Mouse (Mus musculus): ENCODE measurements around the gene Bdp1. TPM values are rescaled to one million over a fixed set of nuclear protein-coding genes. Genes with fewer than 3 reads are reported as not detected.

The Bdp1 gene
- polyA plus RNA-seq (2014; fragmentation: Nextera tagmentation; extraction: Ambion mirVana) = 18.0 and 24.1 TPM in 2 replicates

DNA sequence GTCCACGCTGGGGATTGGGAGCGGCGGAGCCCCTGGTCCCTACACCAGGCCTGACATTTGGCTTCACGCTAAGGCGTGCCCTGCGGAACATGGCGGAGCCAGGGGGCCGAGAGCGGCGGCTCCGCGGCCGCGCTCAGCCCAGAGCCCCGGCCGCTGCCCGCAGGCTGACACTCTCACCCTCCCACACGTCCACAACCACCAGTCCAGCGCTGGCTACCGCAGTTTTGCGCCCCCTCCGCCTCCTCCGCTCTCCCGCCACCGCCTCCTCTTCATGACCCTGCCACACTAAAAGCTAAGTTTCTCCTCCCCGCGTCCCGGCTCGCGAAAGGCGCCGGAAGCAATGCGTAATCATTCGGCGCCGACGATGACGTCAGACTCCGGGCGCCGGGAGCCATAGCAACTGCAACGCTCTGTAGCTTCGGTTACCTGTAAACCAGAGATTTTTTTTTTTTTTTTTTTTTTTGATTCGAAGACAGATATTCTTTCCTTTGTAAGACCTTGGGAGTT, at the start of gene Bdp1:
Gene Bdp1 (minus strand): TSS at position 323 of the 507 bp plus-strand sequence.
- Histone ChIP-seq H3K27ac (ENCODE audit: low read depth, low read length) (peak within 1 kb of the TSS; percentile 60), H3K9me3 (replicated peaks; ENCODE audit: control insufficient read depth, low read length) (no peaks in the 10 kb centered on the region), H3K4me1 (ENCODE audit: control insufficient read depth, insufficient read depth, low read length) (peaks cover 16% of the 10 kb centered on the region), H3K4me3 (ENCODE audit: low read depth, low read length) (peak within 1 kb of the TSS; percentile 98), H3K9ac (ENCODE audit: low read length) (peak within 1 kb of the TSS; percentile 89), H3K27me3 (replicated peaks; ENCODE audit: control insufficient read depth, insufficient read depth, low read length) (0 out of 2 replicates have a peak, but pooled peaks cover 3% of the 10 kb centered on the region), H3K36me3 (ENCODE audit: control insufficient read depth, insufficient read depth, low read length) (peaks cover 3% of the 10 kb centered on the region; the same call in 1 of the 2 replicates), H3K4me2 (ENCODE audit: low read length) (peak within 1 kb of the TSS; percentile 76)
- DNase-seq (ENCODE audit: low spot score) (peak; percentile 94), ATAC-seq (peak; percentile 80)
- under 1% methylated on average over 44 of the region's 44 CpGs for WGBS

DNA sequence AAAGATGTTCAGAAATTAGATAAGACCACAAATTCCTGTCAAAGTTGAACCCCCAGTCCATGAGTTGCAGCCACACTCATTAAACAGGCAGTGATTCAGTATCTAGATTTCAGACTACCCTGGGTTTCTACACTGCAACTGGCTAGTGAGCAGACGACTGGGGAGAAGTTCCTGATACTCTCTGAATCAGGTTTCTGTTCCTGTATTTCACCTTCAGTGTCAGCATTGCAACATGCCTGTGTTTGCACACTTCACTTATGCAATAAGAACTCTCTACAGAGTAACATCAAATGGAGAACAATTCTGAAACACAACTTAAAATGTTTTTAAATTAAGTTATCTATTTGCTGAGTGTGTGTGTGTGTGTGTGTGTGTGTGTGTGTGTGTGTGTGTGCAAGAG, 48.8 kb upstream of the Bdp1 start:
- no peaks in the 10 kb centered on the region for H3K4me1 ChIP-seq (ENCODE audit: control insufficient read depth, insufficient read depth, low read length)
- H3K4me2 ChIP-seq (ENCODE audit: low read length) = no peak overlapping the region
- H3K9me3 ChIP-seq (replicated peaks; ENCODE audit: control insufficient read depth, low read length) = no peaks in the 10 kb centered on the region
- no peak for ATAC-seq
- 60% methylated on average over 1 of the region's 1 CpGs for WGBS
- H3K27me3 ChIP-seq (replicated peaks; ENCODE audit: control insufficient read depth, insufficient read depth, low read length) = no peaks in the 10 kb centered on the region
- DNase-seq (ENCODE audit: low spot score) = no peak
- no peak overlapping the region for H3K27ac ChIP-seq (ENCODE audit: low read depth, low read length)
- no peak overlapping the region for H3K9ac ChIP-seq (ENCODE audit: low read length)
- no peak overlapping the region for H3K4me3 ChIP-seq (ENCODE audit: low read depth, low read length)
- no peaks in the 10 kb centered on the region for H3K36me3 ChIP-seq (ENCODE audit: control insufficient read depth, insufficient read depth, low read length)

DNA sequence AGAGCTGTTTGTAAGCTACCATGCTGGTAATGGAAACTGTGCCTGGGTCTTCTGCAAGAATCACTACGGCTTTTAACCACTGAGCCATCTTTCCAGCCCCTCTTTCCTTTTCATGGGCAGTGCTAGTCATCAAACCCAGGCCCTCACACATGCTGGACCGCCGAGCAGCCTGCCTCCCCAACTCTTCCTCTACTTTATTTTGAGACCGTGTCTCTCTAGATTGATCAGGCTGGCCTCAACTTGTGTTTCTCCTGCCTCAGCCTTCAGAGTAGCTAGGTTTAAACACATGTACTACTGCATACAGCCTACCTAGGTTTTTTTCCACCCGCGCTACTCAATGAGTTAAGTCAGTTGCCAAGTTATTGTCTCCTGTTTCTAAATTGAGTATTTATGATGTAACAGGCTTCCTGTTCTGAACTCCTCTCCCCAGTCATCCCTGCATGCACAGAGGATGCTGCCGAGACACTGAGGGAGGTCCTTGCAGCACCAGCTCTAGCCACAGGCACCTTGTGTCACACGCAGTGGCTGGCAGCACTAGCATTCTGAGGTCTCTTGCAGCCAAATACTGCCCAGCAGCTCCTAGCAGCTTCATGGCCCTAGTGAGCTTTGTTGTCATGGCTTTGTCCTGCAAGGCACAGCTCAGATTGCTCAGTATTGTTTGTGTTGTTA, 37.9 kb upstream of the Bdp1 start:
- H3K27me3 ChIP-seq (replicated peaks; ENCODE audit: control insufficient read depth, insufficient read depth, low read length) = no peaks in the 10 kb centered on the region
- H3K27ac ChIP-seq (ENCODE audit: low read depth, low read length) = no peak overlapping the region
- 83% methylated on average over 8 of the region's 8 CpGs for WGBS
- H3K4me1 ChIP-seq (ENCODE audit: control insufficient read depth, insufficient read depth, low read length) = no peaks in the 10 kb centered on the region
- no peak overlapping the region for H3K9ac ChIP-seq (ENCODE audit: low read length)
- H3K36me3 ChIP-seq (ENCODE audit: control insufficient read depth, insufficient read depth, low read length) = peaks cover 21% of the 10 kb centered on the region
- H3K4me3 ChIP-seq (ENCODE audit: low read depth, low read length) = no peak overlapping the region
- no peaks in the 10 kb centered on the region for H3K9me3 ChIP-seq (replicated peaks; ENCODE audit: control insufficient read depth, low read length)
- no peak for ATAC-seq
- no peak for DNase-seq (ENCODE audit: low spot score)
- H3K4me2 ChIP-seq (ENCODE audit: low read length) = no peak overlapping the region

DNA sequence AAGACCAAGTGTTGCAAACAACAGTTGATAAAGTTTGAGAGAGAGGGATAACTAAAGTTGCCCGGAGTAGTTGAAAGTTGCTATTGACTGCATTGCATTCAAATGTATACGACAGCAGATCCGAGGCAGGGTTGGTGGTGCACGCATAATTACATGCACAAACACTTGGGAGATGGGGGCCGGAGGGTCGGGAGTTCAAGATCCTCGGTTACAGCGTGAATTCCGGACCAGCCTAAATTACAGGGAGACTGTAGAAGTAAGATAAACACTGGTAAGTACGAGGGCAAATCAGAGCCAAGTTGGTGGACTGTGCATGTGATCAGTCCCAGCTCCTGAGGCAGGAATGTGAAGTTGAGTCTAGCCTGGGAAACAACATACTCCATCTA, 21.4 kb upstream of the Bdp1 start:
- DNase-seq (ENCODE audit: low spot score) (no peak), ATAC-seq (peak; percentile 64)
- peak overlapping the region; percentile 95 for H3K4me2 ChIP-seq (ENCODE audit: low read length)
- H3K36me3 ChIP-seq (ENCODE audit: control insufficient read depth, insufficient read depth, low read length) = peaks cover 28% of the 10 kb centered on the region
- H3K9me3 ChIP-seq (replicated peaks; ENCODE audit: control insufficient read depth, low read length) = no peaks in the 10 kb centered on the region
- no peaks in the 10 kb centered on the region for H3K27me3 ChIP-seq (replicated peaks; ENCODE audit: control insufficient read depth, insufficient read depth, low read length)
- WGBS = 3% methylated on average over 10 of the region's 10 CpGs
- H3K4me1 ChIP-seq (ENCODE audit: control insufficient read depth, insufficient read depth, low read length) = peaks cover 7% of the 10 kb centered on the region
- peak overlapping the region; percentile 93 for H3K4me3 ChIP-seq (ENCODE audit: low read depth, low read length)
- no peak overlapping the region for H3K27ac ChIP-seq (ENCODE audit: low read depth, low read length)
- H3K9ac ChIP-seq (ENCODE audit: low read length) = peak overlapping the region; percentile 90

DNA sequence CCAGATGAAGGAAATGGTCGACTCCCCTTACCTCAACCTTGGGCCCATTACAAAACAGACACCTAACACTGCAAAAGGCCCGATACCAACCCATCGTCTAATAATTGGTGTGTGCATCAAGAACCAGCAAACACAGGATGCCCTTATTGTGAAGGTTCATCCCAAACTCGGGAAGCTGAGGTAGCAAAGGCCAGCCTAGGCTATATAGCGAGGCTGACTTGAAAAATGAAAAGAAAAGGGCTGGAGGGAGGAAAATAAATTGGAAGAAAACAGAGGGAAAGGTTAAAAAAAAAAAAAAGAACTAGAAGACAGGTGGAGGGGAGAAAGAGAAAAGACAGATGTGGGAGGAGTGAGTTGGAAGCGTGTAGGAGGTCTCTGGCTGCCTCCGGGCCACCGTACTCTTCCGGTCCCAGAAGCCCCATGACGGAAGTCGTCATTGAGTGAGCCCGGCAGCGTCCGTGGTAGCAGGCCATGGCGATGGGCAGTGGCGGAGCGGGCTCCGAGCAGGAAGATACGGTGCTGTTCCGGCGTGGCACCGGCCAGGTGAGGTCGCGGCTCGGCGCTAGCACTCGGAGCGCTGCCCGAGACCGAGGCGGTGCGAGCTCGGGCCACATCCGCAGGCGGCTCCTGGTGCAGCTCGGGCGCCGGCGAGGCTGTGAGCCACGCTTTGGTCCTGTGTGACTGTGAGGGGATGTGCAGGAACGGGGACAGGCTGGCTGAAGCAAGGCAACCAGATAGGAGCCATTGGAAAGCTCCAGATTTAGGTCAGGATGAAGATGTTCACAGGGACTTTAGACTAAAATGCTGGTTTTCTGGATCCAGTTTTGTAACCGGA, 20.8 kb upstream of the Bdp1 start, which contains the start of gene Smn1:
Gene Smn1 (plus strand): TSS at position 430 of the 835 bp plus-strand sequence.
- Histone ChIP-seq H3K4me2 (ENCODE audit: low read length) (peak within 1 kb of the TSS; percentile 95), H3K27me3 (replicated peaks; ENCODE audit: control insufficient read depth, insufficient read depth, low read length) (no peaks in the 10 kb centered on the region), H3K9me3 (replicated peaks; ENCODE audit: control insufficient read depth, low read length) (no peaks in the 10 kb centered on the region), H3K36me3 (ENCODE audit: control insufficient read depth, insufficient read depth, low read length) (peaks cover 28% of the 10 kb centered on the region), H3K4me3 (ENCODE audit: low read depth, low read length) (peak within 1 kb of the TSS; percentile 93), H3K27ac (ENCODE audit: low read depth, low read length) (peak within 1 kb of the TSS; percentile 36; the same call in 1 of the 2 replicates), H3K4me1 (ENCODE audit: control insufficient read depth, insufficient read depth, low read length) (peaks cover 7% of the 10 kb centered on the region), H3K9ac (ENCODE audit: low read length) (peak within 1 kb of the TSS; percentile 90)
- ATAC-seq (peak; percentile 98), DNase-seq (ENCODE audit: low spot score) (peak; percentile 96)
- WGBS = 5% methylated on average over 42 of the region's 42 CpGs

DNA sequence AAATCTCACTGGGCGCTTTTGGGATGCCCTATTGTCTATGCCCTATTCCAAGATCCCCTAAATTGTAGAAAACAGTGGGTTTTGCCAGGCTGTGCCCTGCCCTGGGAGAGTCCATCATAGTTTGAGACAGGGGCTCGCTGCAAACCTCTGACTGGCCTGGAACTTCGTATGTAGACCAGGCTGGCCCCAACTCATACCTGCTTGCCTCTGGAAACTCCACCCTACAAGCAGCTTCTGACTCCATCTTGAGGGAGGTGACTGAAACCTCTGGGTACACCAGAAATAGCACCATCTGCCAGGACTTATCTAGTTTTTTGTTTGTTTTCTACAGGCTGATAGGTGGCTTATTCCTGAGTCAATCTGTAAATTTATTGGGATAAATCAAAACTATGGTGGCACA, 20.1 kb upstream of the Bdp1 start:
- H3K27me3 ChIP-seq (replicated peaks; ENCODE audit: control insufficient read depth, insufficient read depth, low read length) = no peaks in the 10 kb centered on the region
- no peak; the same call in 1 of the 2 replicates for ATAC-seq
- H3K4me3 ChIP-seq (ENCODE audit: low read depth, low read length) = peak overlapping the region; percentile 93
- WGBS = 88% methylated on average over 3 of the region's 3 CpGs
- peak overlapping the region; percentile 90 for H3K9ac ChIP-seq (ENCODE audit: low read length)
- DNase-seq (ENCODE audit: low spot score) = no peak
- peaks cover 7% of the 10 kb centered on the region for H3K4me1 ChIP-seq (ENCODE audit: control insufficient read depth, insufficient read depth, low read length)
- no peaks in the 10 kb centered on the region for H3K9me3 ChIP-seq (replicated peaks; ENCODE audit: control insufficient read depth, low read length)
- H3K27ac ChIP-seq (ENCODE audit: low read depth, low read length) = no peak overlapping the region
- H3K4me2 ChIP-seq (ENCODE audit: low read length) = peak overlapping the region; percentile 95
- H3K36me3 ChIP-seq (ENCODE audit: control insufficient read depth, insufficient read depth, low read length) = peaks cover 23% of the 10 kb centered on the region

DNA sequence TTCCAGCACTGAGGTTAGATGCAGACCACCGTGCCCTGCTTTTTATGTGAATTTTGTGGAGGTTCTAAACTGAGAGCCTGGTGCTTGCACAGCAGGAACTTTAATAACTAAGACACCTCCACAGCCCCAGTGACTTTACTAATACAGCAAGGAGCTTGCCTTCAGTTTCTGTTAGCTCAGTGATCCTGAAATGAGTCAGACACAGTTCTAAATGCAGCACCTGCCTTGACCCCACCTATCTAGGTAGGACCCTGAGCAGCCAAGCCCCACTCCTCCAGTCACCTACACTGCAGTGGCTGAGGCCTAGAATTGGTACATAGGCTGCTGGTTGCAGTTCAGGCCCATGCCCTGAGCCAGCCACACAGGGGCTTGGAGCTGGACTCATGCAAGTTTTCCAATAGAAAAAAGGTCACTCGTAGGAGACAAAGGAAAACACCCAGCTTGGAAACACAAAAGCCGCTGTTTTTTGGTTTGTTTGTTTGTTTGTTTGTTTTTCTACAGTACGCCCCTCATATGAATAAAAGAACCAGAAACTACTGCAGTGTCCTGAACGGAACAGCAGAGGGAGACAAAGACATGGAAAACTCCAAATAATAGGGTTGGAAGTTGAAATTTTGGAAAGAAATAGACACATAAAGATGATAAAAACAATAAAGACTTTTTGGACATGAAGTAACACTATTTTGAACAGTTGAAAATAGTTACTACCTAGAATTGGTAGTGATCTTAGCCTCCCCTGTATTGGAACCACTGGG, 8.5 kb upstream of the Bdp1 start:
- H3K27ac ChIP-seq (ENCODE audit: low read depth, low read length) = no peak overlapping the region
- WGBS = 44% methylated on average over 5 of the region's 5 CpGs
- ATAC-seq (no peak), DNase-seq (ENCODE audit: low spot score) (peak; percentile 57)
- peaks cover 34% of the 10 kb centered on the region for H3K36me3 ChIP-seq (ENCODE audit: control insufficient read depth, insufficient read depth, low read length)
- H3K9ac ChIP-seq (ENCODE audit: low read length) = no peak overlapping the region
- no peaks in the 10 kb centered on the region for H3K9me3 ChIP-seq (replicated peaks; ENCODE audit: control insufficient read depth, low read length)
- no peak overlapping the region for H3K4me3 ChIP-seq (ENCODE audit: low read depth, low read length)
- peaks cover 9% of the 10 kb centered on the region; the same call in 1 of the 2 replicates for H3K4me1 ChIP-seq (ENCODE audit: control insufficient read depth, insufficient read depth, low read length)
- H3K4me2 ChIP-seq (ENCODE audit: low read length) = no peak overlapping the region
- no peaks in the 10 kb centered on the region for H3K27me3 ChIP-seq (replicated peaks; ENCODE audit: control insufficient read depth, insufficient read depth, low read length)

DNA sequence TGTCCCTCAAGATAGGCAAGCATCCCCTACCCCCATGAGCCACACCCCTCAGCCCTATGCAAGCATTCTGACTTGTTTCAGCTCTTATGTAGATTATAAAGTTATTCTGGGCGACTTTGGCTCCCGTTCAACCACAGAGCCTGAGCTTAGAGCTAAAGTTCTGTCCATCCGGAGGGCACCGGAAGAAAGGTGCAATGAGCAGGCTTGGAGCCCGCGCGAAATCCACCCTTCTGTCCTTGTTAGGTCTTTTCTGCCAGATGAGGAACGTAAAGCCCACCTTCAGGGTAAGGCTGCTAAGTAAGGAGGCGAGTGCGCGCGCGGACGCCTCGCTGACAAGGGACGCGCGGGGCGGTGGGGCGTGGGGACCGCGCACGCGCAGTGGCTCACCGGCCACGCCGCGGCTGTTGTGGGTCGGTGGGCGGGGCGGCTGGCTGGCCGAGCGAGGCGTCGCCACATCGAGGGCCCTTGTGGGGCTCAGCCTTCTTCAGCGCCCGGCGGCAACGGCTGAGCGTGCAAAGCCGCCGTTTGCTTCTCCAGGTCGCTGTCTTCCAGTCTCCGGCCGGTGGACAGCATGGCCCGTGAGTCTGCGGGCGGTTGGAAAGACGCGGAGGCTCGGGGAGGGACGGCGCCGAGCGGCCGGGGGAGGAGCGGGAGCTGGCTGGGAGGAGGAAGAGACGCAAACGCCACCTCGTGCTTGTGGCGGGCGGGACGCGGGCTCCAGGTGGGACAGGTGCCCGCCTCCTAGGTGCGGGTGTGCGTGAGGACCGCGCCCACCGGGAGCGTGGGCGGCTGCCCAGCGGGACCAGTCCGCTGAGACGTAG, 4.0 kb upstream of the Bdp1 start, which contains the start of gene Serf1:
Gene Serf1 (plus strand): TSS at position 361 of the 821 bp plus-strand sequence.
- no peaks in the 10 kb centered on the region for H3K9me3 ChIP-seq (replicated peaks; ENCODE audit: control insufficient read depth, low read length)
- peak within 1 kb of the TSS; percentile 83 for H3K4me2 ChIP-seq (ENCODE audit: low read length)
- peaks cover 12% of the 10 kb centered on the region for H3K4me1 ChIP-seq (ENCODE audit: control insufficient read depth, insufficient read depth, low read length)
- 0 out of 2 replicates have a peak, but pooled peaks cover 8% of the 10 kb centered on the region for H3K36me3 ChIP-seq (ENCODE audit: control insufficient read depth, insufficient read depth, low read length)
- H3K27me3 ChIP-seq (replicated peaks; ENCODE audit: control insufficient read depth, insufficient read depth, low read length) = 0 out of 2 replicates have a peak, but pooled peaks cover 3% of the 10 kb centered on the region
- ATAC-seq (peak; percentile 81), DNase-seq (ENCODE audit: low spot score) (peak; percentile 87)
- peak within 1 kb of the TSS; percentile 78 for H3K9ac ChIP-seq (ENCODE audit: low read length)
- H3K4me3 ChIP-seq (ENCODE audit: low read depth, low read length) = peak within 1 kb of the TSS; percentile 78
- peak within 1 kb of the TSS; percentile 71 for H3K27ac ChIP-seq (ENCODE audit: low read depth, low read length)
- WGBS = under 1% methylated on average over 76 of the region's 76 CpGs
